Mouse (Mus musculus): ENCODE data around the gene F5. TPM values are rescaled to one million over a fixed set of nuclear protein-coding genes. Genes with fewer than 3 reads are reported as not detected.

The F5 gene
- total and polyA plus RNA-seq, 2 experiments: 77.7 to 157 TPM

- Histone ChIP-seq H3K27ac (replicated peaks; ENCODE audit: insufficient read depth, low read depth, low read length) (no peak overlapping the region), H3K4me3 (ENCODE audit: insufficient read depth, low read depth, low read length) (no peak overlapping the region), H3K4me1 (ENCODE audit: control insufficient read depth, insufficient read depth, low read length) (no peaks in the 10 kb centered on the region), H3K27me3 (ENCODE audit: control insufficient read depth, insufficient read depth, low read length) (no peaks in the 10 kb centered on the region), H3K79me2 (ENCODE audit: control insufficient read depth, insufficient read depth, low read length) (no peaks in the 10 kb centered on the region), H3K9ac (ENCODE audit: low read depth, low read length) (no peak overlapping the region), H3K36me3 (ENCODE audit: control insufficient read depth, insufficient read depth, low read length) (no peaks in the 10 kb centered on the region)
- WGBS: 72% methylated on average over 4 of the region's 4 CpGs
- DNase-seq (ENCODE audit: extremely low read depth, low read depth, low spot score): no peak
- TF ChIP-seq CTCF (IDR thresholded peaks at IDR 0.05; ENCODE audit: low read depth, low read length): no peak
- TF ChIP-seq POLR2A (IDR thresholded peaks at IDR 0.05; ENCODE audit: extremely low read depth, insufficient read depth, low read length): no peak
Observed at GRCm38 (mm10) chr1:164139464-164139863, 12.2 kb upstream of the F5 start.

GRCm38 (mm10) chr1:164149083-164149482 is 2.6 kb upstream of the F5 start:
- Histone ChIP-seq H3K79me2 (ENCODE audit: control insufficient read depth, insufficient read depth, low read length) (peaks cover 2% of the 10 kb centered on the region; the same call in 1 of the 2 replicates), H3K9ac (ENCODE audit: low read depth, low read length) (0 out of 2 replicates have a peak overlapping the region, but pooled peaks have one; percentile 53), H3K36me3 (ENCODE audit: control insufficient read depth, insufficient read depth, low read length) (peaks cover 4% of the 10 kb centered on the region; the same call in 1 of the 2 replicates), H3K27me3 (ENCODE audit: control insufficient read depth, insufficient read depth, low read length) (no peaks in the 10 kb centered on the region), H3K4me1 (ENCODE audit: control insufficient read depth, insufficient read depth, low read length) (peaks cover 4% of the 10 kb centered on the region; the same call in 1 of the 2 replicates), H3K4me3 (ENCODE audit: insufficient read depth, low read depth, low read length) (peak overlapping the region; percentile 39), H3K27ac (replicated peaks; ENCODE audit: insufficient read depth, low read depth, low read length) (peak overlapping the region; percentile 86)
- DNase-seq (ENCODE audit: extremely low read depth, low read depth, low spot score): no peak
- no peak for TF ChIP-seq CTCF (IDR thresholded peaks at IDR 0.05; ENCODE audit: low read depth, low read length)
- 0 out of 2 replicates have a peak, but pooled peaks have one; percentile 20 for TF ChIP-seq POLR2A (IDR thresholded peaks at IDR 0.05; ENCODE audit: extremely low read depth, insufficient read depth, low read length)
- WGBS: 94% methylated on average over 7 of the region's 7 CpGs

DNA sequence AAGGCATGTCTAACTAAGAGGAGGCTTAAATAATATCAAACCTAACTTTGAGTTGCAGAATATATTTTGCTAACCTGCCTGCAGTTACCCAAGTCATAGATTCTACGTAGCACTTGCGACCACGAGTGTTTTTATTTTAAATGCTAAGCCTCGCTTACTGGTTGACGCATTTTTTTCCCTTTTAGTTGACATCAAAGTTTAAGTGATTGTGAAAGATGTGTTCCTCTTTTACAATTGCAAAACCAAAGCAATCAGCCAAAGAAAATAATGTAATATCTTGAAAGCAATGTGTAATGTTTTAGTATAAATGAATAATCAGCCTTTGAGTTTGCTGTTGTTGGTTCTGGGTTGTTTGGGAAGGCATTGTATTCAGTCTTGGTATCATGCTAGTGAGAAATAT is 1.2 kb downstream of the F5 start:
- Histone ChIP-seq H3K27ac (replicated peaks; ENCODE audit: insufficient read depth, low read depth, low read length) (peak overlapping the region; percentile 93), H3K27me3 (ENCODE audit: control insufficient read depth, insufficient read depth, low read length) (no peaks in the 10 kb centered on the region), H3K79me2 (ENCODE audit: control insufficient read depth, insufficient read depth, low read length) (peaks cover 6% of the 10 kb centered on the region; the same call in 1 of the 2 replicates), H3K4me1 (ENCODE audit: control insufficient read depth, insufficient read depth, low read length) (peaks cover 21% of the 10 kb centered on the region), H3K9ac (ENCODE audit: low read depth, low read length) (0 out of 2 replicates have a peak overlapping the region, but pooled peaks have one; percentile 38), H3K4me3 (ENCODE audit: insufficient read depth, low read depth, low read length) (peak overlapping the region; percentile 64; the same call in 1 of the 2 replicates), H3K36me3 (ENCODE audit: control insufficient read depth, insufficient read depth, low read length) (peaks cover 18% of the 10 kb centered on the region)
- TF ChIP-seq CTCF (IDR thresholded peaks at IDR 0.05; ENCODE audit: low read depth, low read length): no peak
- TF ChIP-seq POLR2A (IDR thresholded peaks at IDR 0.05; ENCODE audit: extremely low read depth, insufficient read depth, low read length): no peak
- DNase-seq (ENCODE audit: extremely low read depth, low read depth, low spot score): peak; percentile 93
- 18% methylated on average over 5 of the region's 5 CpGs for WGBS

DNA sequence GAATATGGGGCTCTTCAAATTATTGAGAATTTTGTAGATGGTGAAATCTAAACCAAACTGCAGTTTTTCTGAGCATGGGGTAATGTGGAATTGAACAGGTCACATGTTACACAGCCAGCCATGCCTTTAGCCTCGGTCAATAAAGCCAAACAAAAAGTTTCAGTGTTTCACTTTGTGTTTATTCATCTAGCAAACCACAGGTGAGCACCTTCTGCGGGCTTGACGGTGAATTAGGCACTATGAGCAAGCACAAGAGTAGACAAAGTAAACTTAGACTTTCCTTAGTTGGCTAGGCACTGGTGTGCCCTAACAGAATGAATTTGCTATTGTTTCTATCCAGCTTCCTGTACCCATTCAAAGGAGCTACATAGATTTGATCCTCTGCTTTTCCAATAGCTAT is 3.3 kb downstream of the F5 start:
- Histone ChIP-seq H3K4me1 (ENCODE audit: control insufficient read depth, insufficient read depth, low read length) (peaks cover 40% of the 10 kb centered on the region), H3K27me3 (ENCODE audit: control insufficient read depth, insufficient read depth, low read length) (no peaks in the 10 kb centered on the region), H3K36me3 (ENCODE audit: control insufficient read depth, insufficient read depth, low read length) (peaks cover 26% of the 10 kb centered on the region), H3K9ac (ENCODE audit: low read depth, low read length) (no peak overlapping the region), H3K27ac (replicated peaks; ENCODE audit: insufficient read depth, low read depth, low read length) (peak overlapping the region; percentile 91), H3K79me2 (ENCODE audit: control insufficient read depth, insufficient read depth, low read length) (peaks cover 9% of the 10 kb centered on the region; the same call in 1 of the 2 replicates), H3K4me3 (ENCODE audit: insufficient read depth, low read depth, low read length) (no peak overlapping the region)
- WGBS: 25% methylated on average over 3 of the region's 3 CpGs
- no peak for TF ChIP-seq POLR2A (IDR thresholded peaks at IDR 0.05; ENCODE audit: extremely low read depth, insufficient read depth, low read length)
- no peak for TF ChIP-seq CTCF (IDR thresholded peaks at IDR 0.05; ENCODE audit: low read depth, low read length)
- DNase-seq (ENCODE audit: extremely low read depth, low read depth, low spot score): peak; percentile 92

GRCm38 (mm10) chr1:164158571-164158970 is 6.9 kb downstream of the F5 start:
- TF ChIP-seq CTCF (IDR thresholded peaks at IDR 0.05; ENCODE audit: low read depth, low read length): no peak
- peak overlapping the region; percentile 85 for H3K27ac ChIP-seq (replicated peaks; ENCODE audit: insufficient read depth, low read depth, low read length)
- 26% methylated on average over 4 of the region's 4 CpGs for WGBS
- peak overlapping the region; percentile 59 for H3K9ac ChIP-seq (ENCODE audit: low read depth, low read length)
- H3K79me2 ChIP-seq (ENCODE audit: control insufficient read depth, insufficient read depth, low read length): peaks cover 8% of the 10 kb centered on the region; the same call in 1 of the 2 replicates
- DNase-seq (ENCODE audit: extremely low read depth, low read depth, low spot score): peak; percentile 91
- H3K27me3 ChIP-seq (ENCODE audit: control insufficient read depth, insufficient read depth, low read length): no peaks in the 10 kb centered on the region
- H3K4me3 ChIP-seq (ENCODE audit: insufficient read depth, low read depth, low read length): no peak overlapping the region
- peaks cover 57% of the 10 kb centered on the region for H3K4me1 ChIP-seq (ENCODE audit: control insufficient read depth, insufficient read depth, low read length)
- H3K36me3 ChIP-seq (ENCODE audit: control insufficient read depth, insufficient read depth, low read length): peaks cover 44% of the 10 kb centered on the region

DNA sequence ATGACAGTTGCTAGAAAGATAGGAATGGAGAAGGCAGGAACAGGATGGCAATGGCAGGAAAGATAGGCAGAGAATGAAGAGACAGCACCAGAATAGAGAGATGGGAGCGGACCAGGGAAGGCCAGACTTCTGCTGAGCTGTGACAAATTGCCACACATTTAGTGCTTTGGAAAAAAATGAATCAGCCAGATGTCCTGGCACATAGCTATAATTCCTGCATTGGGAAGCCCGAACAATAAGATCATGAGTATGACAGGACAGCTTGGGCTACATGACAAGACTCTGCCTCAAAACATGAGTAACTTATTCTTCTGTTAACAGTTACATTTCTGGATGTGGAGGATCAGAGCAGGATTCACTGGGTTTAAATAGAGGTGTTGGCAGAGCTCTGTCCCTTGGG is 8.1 kb downstream of the F5 start:
- Histone ChIP-seq H3K4me1 (ENCODE audit: control insufficient read depth, insufficient read depth, low read length) (peaks cover 56% of the 10 kb centered on the region), H3K27me3 (ENCODE audit: control insufficient read depth, insufficient read depth, low read length) (no peaks in the 10 kb centered on the region), H3K9ac (ENCODE audit: low read depth, low read length) (no peak overlapping the region), H3K27ac (replicated peaks; ENCODE audit: insufficient read depth, low read depth, low read length) (peak overlapping the region; percentile 85), H3K4me3 (ENCODE audit: insufficient read depth, low read depth, low read length) (no peak overlapping the region), H3K36me3 (ENCODE audit: control insufficient read depth, insufficient read depth, low read length) (peaks cover 38% of the 10 kb centered on the region), H3K79me2 (ENCODE audit: control insufficient read depth, insufficient read depth, low read length) (peaks cover 8% of the 10 kb centered on the region; the same call in 1 of the 2 replicates)
- WGBS: 90% methylated on average over 2 of the region's 2 CpGs
- TF ChIP-seq CTCF (IDR thresholded peaks at IDR 0.05; ENCODE audit: low read depth, low read length) (no peak), POLR2A (IDR thresholded peaks at IDR 0.05; ENCODE audit: extremely low read depth, insufficient read depth, low read length) (no peak)
- DNase-seq (ENCODE audit: extremely low read depth, low read depth, low spot score): no peak

Data from liver, adult 2 months (tissue).